Mouse (Mus musculus) layer of hippocampus, adult 11-12 months (tissue): ENCODE measurements around the gene Slc25a17.

Experiments
- DNase-seq: peaks from one replicate; pipeline ENCODE4 v3.0.0; 2022; ENCODE audit warnings: low spot score

Gene Slc25a17

GRCm38 (mm10) chr15:81360345-81361021 lies at the start of gene Slc25a17:
Gene Slc25a17 (minus strand): TSS chr15:81360812.
- peak; percentile 95 for DNase-seq

GRCm38 (mm10) chr15:81408199-81408598 lies 47.6 kb upstream of the Slc25a17 start, which contains the start of gene Dnajb7:
Gene Dnajb7 (minus strand): TSS chr15:81408299.
- no peak for DNase-seq

- no peak for DNase-seq
Measured at GRCm38 (mm10) chr15:81405008-81405407, 44.4 kb upstream of the Slc25a17 start.

GRCm38 (mm10) chr15:81399638-81400315 lies 39.2 kb upstream of the Slc25a17 start, which contains the start of the genes St13 and Xpnpep3:
Gene St13 (minus strand): TSS chr15:81400077.
Gene Xpnpep3 (plus strand): TSS chr15:81400138.
- DNase-seq, result peak; percentile 97

- DNase-seq, result no peak
Measured at GRCm38 (mm10) chr15:81399297-81399637, 38.7 kb upstream of the Slc25a17 start.

GRCm38 (mm10) chr15:81398189-81398588 lies 37.6 kb upstream of the Slc25a17 start:
- no peak for DNase-seq

GRCm38 (mm10) chr15:81394211-81394915 lies 33.8 kb upstream of the Slc25a17 start:
- no peak for DNase-seq

GRCm38 (mm10) chr15:81392997-81393396 lies 32.4 kb upstream of the Slc25a17 start:
- DNase-seq, result peak; percentile 38

GRCm38 (mm10) chr15:81386327-81386726 lies 25.7 kb upstream of the Slc25a17 start:
- DNase-seq, result no peak

GRCm38 (mm10) chr15:81378845-81379244 lies 18.2 kb upstream of the Slc25a17 start:
- no peak for DNase-seq

GRCm38 (mm10) chr15:81374621-81375020 lies 14.0 kb upstream of the Slc25a17 start:
- no peak for DNase-seq

GRCm38 (mm10) chr15:81370356-81370755 lies 9.7 kb upstream of the Slc25a17 start:
- DNase-seq, result no peak

GRCm38 (mm10) chr15:81368601-81369000 lies 8.0 kb upstream of the Slc25a17 start:
- DNase-seq, result no peak

- no peak for DNase-seq
Measured at GRCm38 (mm10) chr15:81366241-81366640, 5.6 kb upstream of the Slc25a17 start.

GRCm38 (mm10) chr15:81365246-81365645 lies 4.6 kb upstream of the Slc25a17 start:
- no peak for DNase-seq

- DNase-seq, result no peak
Measured at GRCm38 (mm10) chr15:81364271-81364670, 3.7 kb upstream of the Slc25a17 start.

- no peak for DNase-seq
Measured at GRCm38 (mm10) chr15:81362501-81362900, 1.9 kb upstream of the Slc25a17 start.

GRCm38 (mm10) chr15:81361417-81362015 lies 904 bp upstream of the Slc25a17 start:
- no peak for DNase-seq

- DNase-seq, result no peak
Measured at GRCm38 (mm10) chr15:81361022-81361404, 401 bp upstream of the Slc25a17 start.

GRCm38 (mm10) chr15:81359421-81359820 lies 1.2 kb downstream of the Slc25a17 start:
- no peak for DNase-seq

- no peak for DNase-seq
Measured at GRCm38 (mm10) chr15:81358943-81359342, 1.7 kb downstream of the Slc25a17 start.

- no peak for DNase-seq
Measured at GRCm38 (mm10) chr15:81356946-81357345, 3.7 kb downstream of the Slc25a17 start.
